Mouse (Mus musculus) cerebellum, adult 2 months (tissue): ENCODE measurements around the gene Fam49a. TPM values are rescaled to one million over a fixed set of nuclear protein-coding genes. Genes with fewer than 3 reads are reported as not detected.
"Not testable (repeated sequence)": the region's sequence is repeated elsewhere in the genome, so short reads cannot be mapped to it uniquely, and the experiment has no call there.

Experiments used
- DNase-seq, 2 experiments: peaks; one replicate each; pipeline ENCODE4 v3.0.0; 2021
- H3K27ac ChIP-seq: fragments of 200-500 bp; 2 replicates; pipeline ENCODE4 v1.5.1; 2012; ENCODE audit warnings: low read length, control low read depth, inconsistent platforms; ENCODE audit not compliant: insufficient read depth
- H3K27me3 ChIP-seq: fragments of 200-500 bp; 2 replicates; pipeline ENCODE4 v1.6.1; 2012; ENCODE audit warnings: inconsistent platforms, mild to moderate bottlenecking, low read length, moderate library complexity; ENCODE audit not compliant: control insufficient read depth, insufficient read depth
- H3K4me1 ChIP-seq: fragments of 200-500 bp; 2 replicates; pipeline ENCODE4 v1.6.1; 2011; ENCODE audit warnings: low read length; ENCODE audit not compliant: control insufficient read depth, insufficient read depth
- H3K4me3 ChIP-seq: fragments of 200-500 bp; replicated peaks from 2 replicates; pipeline ENCODE3; 2011; ENCODE audit warnings: mild to moderate bottlenecking, low read depth, low read length, control low read depth; ENCODE audit not compliant: insufficient read depth
- CTCF ChIP-seq: fragments of 200-500 bp; IDR thresholded peaks from 2 replicates; pipeline ENCODE4 v1.5.1; 2011; ENCODE audit warnings: low read depth, mild to moderate bottlenecking, control low read depth, low read length, moderate library complexity, borderline replicate concordance; ENCODE audit not compliant: insufficient read depth
- POLR2A ChIP-seq: fragments of 200-500 bp; IDR thresholded peaks from 2 replicates; pipeline ENCODE4 v1.6.1; 2011; ENCODE audit warnings: low read length, control low read depth, borderline replicate concordance; ENCODE audit not compliant: insufficient read depth
- WGBS: fragments of 180-500 bp; shearing (Covaris S2); methylation state at CpG from one replicate; pipeline ENCODE4 v1.1.7; 2018; 5-methylcytosine and 5-hydroxymethylcytosine counted together
- polyA plus RNA-seq: library from polyadenylated mRNA; depleted of rRNA; stranded (reverse); fragments of >200 nt; gene quantifications from 2 replicates; pipeline ENCODE4 v1.2.3, GENCODE M21; 2012

Gene Fam49a
- polyA plus RNA-seq, 1 experiment, result 19.6 TPM

DNA sequence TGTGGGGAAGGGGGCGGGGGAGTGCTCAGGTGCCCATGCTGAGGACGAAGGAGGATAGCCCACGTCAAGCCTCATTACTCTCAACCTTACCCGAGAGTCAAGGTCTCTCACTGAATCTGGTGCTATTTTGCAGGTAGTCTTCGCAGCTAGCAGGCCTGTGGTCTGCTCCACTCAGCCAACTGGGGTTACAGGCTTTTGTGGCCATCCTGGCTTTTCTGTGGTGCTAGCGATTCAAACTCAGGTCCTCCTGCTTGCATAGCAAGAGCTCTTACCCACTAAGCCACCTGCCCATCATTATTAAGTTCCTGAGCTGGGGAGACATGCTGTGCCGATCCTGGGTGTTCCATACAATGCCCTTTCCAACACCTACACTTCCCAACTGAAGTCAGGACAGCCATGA lies 55.7 kb downstream of the Fam49a start:
- Histone ChIP-seq H3K27ac (no peak overlapping the region), H3K4me3 (no peak overlapping the region)

DNA sequence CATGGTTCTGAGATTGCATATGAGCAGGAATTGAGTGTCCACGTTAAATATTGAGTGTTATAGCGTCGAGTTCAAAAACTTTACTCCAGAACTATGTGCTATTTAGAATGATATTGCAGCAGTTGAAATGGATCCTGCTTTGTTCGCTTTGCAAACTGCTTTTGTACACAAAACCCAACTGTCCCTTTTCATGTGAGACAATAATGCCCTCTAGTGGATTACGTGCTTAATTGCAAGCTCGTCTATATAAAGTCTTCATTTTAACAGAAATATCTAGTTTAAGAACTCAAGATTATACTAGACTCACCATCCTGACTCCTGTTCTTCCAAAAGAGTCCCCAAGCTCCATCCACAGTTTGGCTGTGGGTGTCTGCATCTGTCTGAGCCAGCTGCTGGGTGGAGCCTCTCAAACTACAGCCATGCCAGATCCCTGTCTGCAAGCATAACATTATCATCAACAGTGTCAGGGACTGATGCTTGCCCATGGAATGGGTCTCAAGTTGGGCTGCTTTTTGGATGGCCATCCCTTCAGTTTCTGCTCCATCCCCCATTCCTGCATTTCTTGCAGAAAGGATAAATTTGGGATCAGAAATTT lies 56.3 kb downstream of the Fam49a start:
- Histone ChIP-seq H3K4me1 (no peaks in the 10 kb centered on the region), H3K27me3 (no peaks in the 10 kb centered on the region), H3K4me3 (no peak overlapping the region), H3K27ac (no peak overlapping the region)
- TF ChIP-seq CTCF (peak; percentile 27; the same call in 1 of the 2 replicates), POLR2A (no peak)
- 4% methylated on average over 6 of the region's 6 CpGs for WGBS
- DNase-seq, result peak; percentile 29 to 49

More for the DNA sequence above, 55.7 kb downstream of the Fam49a start:
- no peaks in the 10 kb centered on the region for H3K27me3 ChIP-seq
- WGBS, result 77% methylated on average over 7 of the region's 7 CpGs
- no peak for TF ChIP-seq CTCF
- TF ChIP-seq POLR2A, result no peak
- no peak for DNase-seq
- H3K4me1 ChIP-seq, result no peaks in the 10 kb centered on the region

DNA sequence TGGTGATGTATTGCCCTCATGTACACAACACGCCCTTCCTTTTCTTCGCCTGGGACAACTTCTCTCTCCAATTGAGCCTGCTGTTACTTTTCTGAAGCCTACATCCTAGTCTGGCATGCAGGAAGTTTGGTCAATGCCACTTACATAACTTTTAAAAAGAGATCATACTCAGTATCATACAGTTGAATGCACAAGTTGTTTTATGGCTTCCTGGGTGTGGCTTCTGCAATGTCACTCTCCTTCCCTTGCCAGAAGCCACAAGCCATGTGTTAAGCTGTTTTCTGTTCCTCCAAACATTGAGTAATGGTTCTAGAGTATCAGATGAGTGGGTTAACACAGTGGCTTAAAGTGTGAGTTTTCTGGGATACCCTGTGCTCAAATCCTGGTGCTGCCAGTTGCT lies 58.8 kb downstream of the Fam49a start:
- no peak overlapping the region for H3K27ac ChIP-seq
- H3K27me3 ChIP-seq, result no peaks in the 10 kb centered on the region
- WGBS, result 92% methylated on average over 2 of the region's 2 CpGs
- no peak for TF ChIP-seq POLR2A
- TF ChIP-seq CTCF, result no peak
- no peak overlapping the region for H3K4me3 ChIP-seq
- H3K4me1 ChIP-seq, result peaks cover 4% of the 10 kb centered on the region; the same call in 1 of the 2 replicates
- no peak for DNase-seq

DNA sequence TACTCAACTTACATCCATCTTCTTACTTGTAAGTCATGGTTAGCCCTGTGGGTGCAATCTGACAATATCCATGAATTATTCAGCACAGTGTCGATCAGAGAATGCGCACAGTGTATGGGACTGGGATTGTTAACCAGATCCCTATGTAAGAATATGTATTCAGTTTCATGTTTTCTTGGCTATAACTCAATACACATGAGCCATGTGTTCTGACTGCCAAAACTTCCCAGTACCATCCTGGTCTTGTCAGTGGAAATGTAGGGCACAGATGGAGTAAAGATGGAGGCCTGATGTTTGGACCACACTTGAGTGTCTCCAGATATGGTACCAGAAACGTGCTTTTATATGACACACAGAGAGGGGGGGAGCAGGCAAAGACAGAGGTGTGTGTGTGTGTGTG lies 59.2 kb downstream of the Fam49a start:
- Histone ChIP-seq H3K4me3 (no peak overlapping the region), H3K27ac (no peak overlapping the region), H3K27me3 (no peaks in the 10 kb centered on the region), H3K4me1 (peaks cover 4% of the 10 kb centered on the region; the same call in 1 of the 2 replicates)
- WGBS, result 68% methylated on average over 3 of the region's 3 CpGs
- no peak for DNase-seq
- no peak for TF ChIP-seq CTCF
- TF ChIP-seq POLR2A, result no peak

DNA sequence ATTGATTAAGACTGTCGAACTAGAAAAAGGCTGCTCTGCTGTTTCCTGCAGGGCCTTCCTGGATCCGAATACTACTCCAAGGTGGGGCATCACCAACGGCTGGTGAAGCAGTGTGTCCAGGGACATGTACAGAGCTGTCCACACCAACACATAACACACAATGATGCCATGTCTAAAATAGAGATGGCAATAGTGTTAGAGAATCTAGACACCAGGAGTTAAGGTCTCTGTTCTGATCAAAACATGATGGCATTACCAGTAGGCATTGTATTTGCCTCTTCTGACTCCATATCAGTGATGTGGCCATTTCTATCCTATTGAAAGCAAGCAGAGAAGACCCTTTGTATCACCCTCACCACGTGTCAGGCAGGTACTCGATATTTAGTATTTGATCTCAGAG lies 61.1 kb downstream of the Fam49a start:
- no peaks in the 10 kb centered on the region for H3K27me3 ChIP-seq
- 83% methylated on average over 5 of the region's 5 CpGs for WGBS
- peaks cover 4% of the 10 kb centered on the region; the same call in 1 of the 2 replicates for H3K4me1 ChIP-seq
- TF ChIP-seq POLR2A (no peak), CTCF (no peak)
- DNase-seq, result no peak
- H3K4me3 ChIP-seq, result no peak overlapping the region
- no peak overlapping the region for H3K27ac ChIP-seq

DNA sequence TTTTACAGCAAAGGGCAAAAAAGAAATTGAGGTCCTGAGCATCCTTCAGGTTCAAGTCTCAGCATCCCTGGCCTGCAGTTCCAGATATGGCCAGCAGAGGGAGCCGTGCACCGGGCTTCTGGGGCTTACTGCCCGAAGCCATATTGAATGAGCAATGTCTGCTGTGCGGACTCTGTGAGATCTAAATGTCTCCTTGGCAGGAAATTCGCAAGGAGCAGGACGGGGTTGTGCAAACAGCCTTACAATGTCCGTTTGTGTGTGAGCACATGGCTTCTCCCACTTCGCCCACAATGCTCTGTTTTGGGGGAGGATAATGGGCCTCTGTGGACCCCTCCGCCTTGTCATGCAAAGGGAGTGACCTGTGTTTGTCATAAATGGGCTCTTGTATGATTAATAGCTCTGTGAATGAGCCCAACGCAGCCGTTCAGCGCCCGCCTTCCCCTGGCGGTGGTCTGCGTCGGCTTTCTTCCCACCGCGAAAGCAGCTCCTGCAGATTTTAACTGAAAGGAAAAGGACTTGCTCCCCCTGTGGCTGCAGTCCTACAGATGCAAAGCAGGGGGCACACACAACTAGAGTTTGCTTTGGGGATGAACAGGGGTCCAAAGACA lies 61.8 kb downstream of the Fam49a start:
- Histone ChIP-seq H3K27me3 (no peaks in the 10 kb centered on the region), H3K4me1 (peaks cover 4% of the 10 kb centered on the region; the same call in 1 of the 2 replicates), H3K4me3 (peak overlapping the region; percentile 96), H3K27ac (peak overlapping the region; percentile 62)
- DNase-seq, result peak; percentile 83 to 93
- 10% methylated on average over 18 of the region's 18 CpGs for WGBS
- TF ChIP-seq POLR2A (0 out of 2 replicates have a peak, but pooled peaks have one; percentile 16), CTCF (peak; percentile 93)

DNA sequence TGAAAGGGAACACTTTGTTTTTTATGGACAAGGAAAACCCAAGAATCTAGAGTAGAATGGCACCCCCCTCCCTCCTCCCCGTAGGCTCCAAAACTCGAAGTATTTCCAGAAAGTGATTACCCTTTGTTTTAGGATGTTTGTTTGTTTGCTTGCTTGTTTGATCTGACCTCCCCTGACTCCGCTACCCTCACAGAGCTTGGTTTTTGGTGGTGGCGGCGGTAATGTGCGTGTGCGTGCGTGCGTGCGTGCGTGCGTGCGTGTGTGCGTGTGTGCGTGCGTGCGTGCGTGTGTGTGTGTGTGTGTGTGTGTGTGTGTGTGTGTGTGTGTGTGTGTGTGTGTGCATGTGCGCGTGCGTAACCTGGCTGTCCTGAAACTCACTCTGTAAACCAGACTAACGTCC lies 62.3 kb downstream of the Fam49a start:
- not testable (repeated sequence) for H3K4me1 ChIP-seq, DNase-seq, H3K27me3 ChIP-seq
- H3K27ac ChIP-seq, result 0 out of 2 replicates have a peak overlapping the region, but pooled peaks have one; percentile 62
- WGBS, result 95% methylated on average over 20 of the region's 22 CpGs
- H3K4me3 ChIP-seq, result peak overlapping the region; percentile 96
